Mouse (Mus musculus): Measurements from ENCODE around the gene Col27a1. TPM values are rescaled to one million over a fixed set of nuclear protein-coding genes. Genes with fewer than 3 reads are reported as not detected.

Gene Col27a1
- total RNA-seq, 2 experiments from 2014 or later = 1.9 to 2.6 TPM

- intact Hi-C loops (cut with DNase I; ENCODE audit: low total_unique reads) = no loop called here
- no peak for DNase-seq
Observed at GRCm38 (mm10) chr4:63295641-63296040, 81.8 kb downstream of the Col27a1 start.

GRCm38 (mm10) chr4:63296263-63296662 lies 82.5 kb downstream of the Col27a1 start:
- DNase-seq = no peak
- intact Hi-C loops (cut with DNase I; ENCODE audit: low total_unique reads) = no loop called here

- intact Hi-C loops (cut with DNase I; ENCODE audit: low total_unique reads) = no loop called here
- no peak for DNase-seq
Observed at GRCm38 (mm10) chr4:63296876-63297275, 83.1 kb downstream of the Col27a1 start.

GRCm38 (mm10) chr4:63298191-63298590 lies 84.4 kb downstream of the Col27a1 start:
- DNase-seq = no peak
- intact Hi-C loops (cut with DNase I; ENCODE audit: low total_unique reads) = no loop called here

GRCm38 (mm10) chr4:63302641-63303040 lies 88.8 kb downstream of the Col27a1 start:
- intact Hi-C loops (cut with DNase I; ENCODE audit: low total_unique reads) = no loop called here
- DNase-seq = no peak

- peak; percentile 90 for DNase-seq
- intact Hi-C loops (cut with DNase I; ENCODE audit: low total_unique reads) = loop anchor here (2.0 kb wide), 1 partner anchor 93 kb away; the partner anchor contains the start of gene Col27a1
Observed at GRCm38 (mm10) chr4:63307175-63308062, 93.6 kb downstream of the Col27a1 start.

GRCm38 (mm10) chr4:63308316-63308715 lies 94.5 kb downstream of the Col27a1 start:
- intact Hi-C loops (cut with DNase I; ENCODE audit: low total_unique reads) = loop anchor here (2.0 kb wide), 1 partner anchor 94 kb away; the partner anchor contains the start of gene Col27a1
- DNase-seq = peak; percentile 76

- intact Hi-C loops (cut with DNase I; ENCODE audit: low total_unique reads) = no loop called here
- peak; percentile 50 for DNase-seq
Observed at GRCm38 (mm10) chr4:63310247-63310855, 96.5 kb downstream of the Col27a1 start.

- intact Hi-C loops (cut with DNase I; ENCODE audit: low total_unique reads) = no loop called here
- no peak for DNase-seq
Observed at GRCm38 (mm10) chr4:63311426-63311825, 97.6 kb downstream of the Col27a1 start.

- intact Hi-C loops (cut with DNase I; ENCODE audit: low total_unique reads) = no loop called here
- DNase-seq = peak; percentile 1
Observed at GRCm38 (mm10) chr4:63314063-63314462, 100.3 kb downstream of the Col27a1 start.

GRCm38 (mm10) chr4:63316076-63316746 lies 102.4 kb downstream of the Col27a1 start:
- intact Hi-C loops (cut with DNase I; ENCODE audit: low total_unique reads) = loop anchor here (5.0 kb wide), 1 partner anchor 159 kb away; no protein-coding TSS in a partner anchor
- DNase-seq = peak; percentile 74

- DNase-seq = peak; percentile 66
- intact Hi-C loops (cut with DNase I; ENCODE audit: low total_unique reads) = loop anchor here (5.0 kb wide), 1 partner anchor 162 kb away; no protein-coding TSS in a partner anchor
Observed at GRCm38 (mm10) chr4:63319566-63319965, 105.8 kb downstream of the Col27a1 start.

GRCm38 (mm10) chr4:63323275-63323815 lies 109.5 kb downstream of the Col27a1 start:
- DNase-seq = peak; percentile 1
- intact Hi-C loops (cut with DNase I; ENCODE audit: low total_unique reads) = no loop called here

GRCm38 (mm10) chr4:63333403-63333802 lies 119.6 kb downstream of the Col27a1 start:
- DNase-seq = peak; percentile 2
- intact Hi-C loops (cut with DNase I; ENCODE audit: low total_unique reads) = no loop called here

GRCm38 (mm10) chr4:63338414-63339076 lies 124.7 kb downstream of the Col27a1 start:
- DNase-seq = peak; percentile 31
- intact Hi-C loops (cut with DNase I; ENCODE audit: low total_unique reads) = no loop called here

- intact Hi-C loops (cut with DNase I; ENCODE audit: low total_unique reads) = no loop called here
- no peak for DNase-seq
Observed at GRCm38 (mm10) chr4:63342491-63342890, 128.7 kb downstream of the Col27a1 start.

GRCm38 (mm10) chr4:63343608-63344007 lies 129.8 kb downstream of the Col27a1 start:
- intact Hi-C loops (cut with DNase I; ENCODE audit: low total_unique reads) = no loop called here
- DNase-seq = no peak

- DNase-seq = peak; percentile 1
- intact Hi-C loops (cut with DNase I; ENCODE audit: low total_unique reads) = no loop called here
Observed at GRCm38 (mm10) chr4:63344295-63344694, 130.5 kb downstream of the Col27a1 start, which contains the start of gene Orm1. Gene Orm1 (plus strand): TSS chr4:63344560.

GRCm38 (mm10) chr4:63345261-63345660 lies 131.5 kb downstream of the Col27a1 start:
- DNase-seq = peak; percentile 0
- intact Hi-C loops (cut with DNase I; ENCODE audit: low total_unique reads) = no loop called here
